Mouse (Mus musculus): ENCODE measurements around the gene Cd9.

Gene Cd9

DNA sequence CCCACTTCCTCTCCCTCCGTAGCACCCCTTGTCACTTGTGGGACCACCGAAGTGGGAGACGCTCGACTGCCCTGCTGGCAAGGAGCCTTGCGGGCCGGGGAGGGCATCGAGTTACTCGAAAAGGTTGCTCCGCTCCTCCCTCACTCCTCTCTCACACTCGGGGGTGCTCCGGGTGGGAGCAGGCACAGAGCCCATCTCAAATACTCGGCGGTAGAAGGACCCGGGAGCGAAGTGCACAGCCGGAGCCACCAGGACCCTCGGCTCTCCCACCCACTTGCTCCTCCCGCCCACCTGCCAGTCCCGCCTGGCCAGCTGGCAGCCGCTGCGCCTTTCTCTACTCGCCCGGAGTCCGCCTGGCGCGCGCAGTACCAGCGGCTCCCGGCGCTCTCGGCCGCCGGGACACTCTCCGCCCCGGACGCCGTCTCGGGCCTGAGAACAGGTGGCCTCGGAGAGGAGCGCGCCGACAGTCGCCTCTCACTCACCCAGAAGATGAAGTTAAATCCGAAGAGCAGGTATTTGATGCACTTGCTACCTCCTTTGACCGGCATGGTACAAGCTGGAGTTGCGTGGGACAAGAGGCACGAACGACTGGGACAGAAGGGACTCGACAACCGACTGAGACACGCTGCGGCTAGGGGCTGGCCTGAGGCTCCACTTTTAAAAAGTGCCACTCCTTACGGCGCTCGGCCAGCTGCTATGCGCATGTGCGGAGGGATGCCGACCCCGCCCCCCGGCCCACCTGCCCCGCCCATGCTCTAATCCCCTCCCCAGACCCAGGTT, at the start of gene Cd9:
Gene Cd9, minus strand, starts transcription at position 700 of the 780 bp plus-strand sequence.
- peak; percentile 86 for DNase-seq (ENCODE audit: low spot score)

DNA sequence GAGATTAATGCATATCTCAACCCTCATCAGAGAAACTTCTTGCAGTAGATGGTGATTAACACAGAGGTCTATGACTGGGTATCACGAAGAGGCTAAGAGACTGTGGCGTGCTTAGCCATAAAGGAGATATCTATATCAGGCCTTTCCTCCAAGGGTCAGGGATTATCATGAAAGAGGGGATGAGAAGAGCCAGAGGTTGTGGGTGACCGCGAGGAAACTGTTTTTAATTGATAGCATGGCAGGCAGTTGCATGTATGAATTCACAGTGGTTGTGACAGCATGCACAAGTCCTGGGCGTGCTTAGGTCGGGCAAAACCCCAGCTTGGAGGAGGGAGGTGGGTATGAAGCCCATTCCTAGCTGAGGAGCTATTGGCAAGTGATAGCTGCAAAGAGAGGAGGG, 46.7 kb upstream of the Cd9 start:
- no peak for DNase-seq (ENCODE audit: low spot score)

DNA sequence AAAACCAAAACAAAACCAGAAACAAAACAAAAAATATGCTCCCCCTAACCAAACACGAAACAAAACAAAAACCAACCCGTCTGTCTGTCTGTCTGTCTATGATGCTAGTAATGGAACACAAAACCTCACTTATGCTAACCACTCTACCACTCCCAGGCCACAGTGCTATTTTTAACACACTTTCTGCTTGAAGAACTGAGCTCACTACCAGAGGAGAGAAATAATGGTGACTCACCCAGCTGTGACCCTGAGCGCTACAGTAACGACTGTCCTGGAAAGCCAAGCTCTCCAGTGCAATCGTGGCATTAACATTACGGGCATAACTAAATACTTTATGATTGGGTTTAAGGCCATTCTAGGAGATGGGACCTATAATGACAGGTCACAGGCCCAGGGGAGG, 46.2 kb upstream of the Cd9 start:
- DNase-seq (ENCODE audit: low spot score), result no peak

DNA sequence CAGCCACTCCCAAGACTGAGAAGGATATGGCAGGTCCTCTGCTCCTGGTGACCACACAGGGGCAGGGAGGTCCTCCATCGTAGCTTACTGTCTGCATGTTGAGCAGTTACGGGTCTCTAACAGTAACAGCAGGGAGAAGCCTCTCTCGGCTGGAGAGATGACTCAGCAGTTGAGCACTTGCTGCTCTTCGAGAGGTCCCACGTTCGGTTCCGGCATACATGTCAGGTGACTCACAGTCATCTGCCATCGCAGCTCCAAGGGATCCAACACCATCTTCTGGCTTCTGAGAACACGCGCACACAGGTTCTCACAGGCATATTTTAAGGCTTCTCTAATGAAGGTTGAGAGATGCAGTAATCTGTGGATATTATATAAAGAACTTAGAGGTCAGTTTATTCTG, 45.6 kb upstream of the Cd9 start:
- no peak for DNase-seq (ENCODE audit: low spot score)

DNA sequence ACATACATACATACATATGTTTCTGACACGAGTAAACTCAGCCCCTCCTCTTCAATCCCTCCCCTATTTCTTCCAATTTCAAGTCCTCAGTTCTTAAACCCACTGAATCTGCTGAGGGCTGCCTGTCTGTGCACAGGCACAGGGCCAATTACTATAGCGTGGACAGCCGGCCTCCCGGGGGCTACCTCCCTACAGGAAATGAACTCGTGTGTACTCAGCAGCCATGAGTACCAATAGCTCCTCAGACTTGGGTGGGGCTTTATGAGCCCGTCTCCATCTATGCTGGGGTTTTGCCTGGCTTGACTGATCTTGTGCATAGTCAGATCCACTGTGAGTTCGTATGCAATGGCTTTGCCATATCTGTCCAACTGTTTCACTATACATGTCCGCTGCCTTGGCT, 44.8 kb upstream of the Cd9 start:
- no peak for DNase-seq (ENCODE audit: low spot score)

DNA sequence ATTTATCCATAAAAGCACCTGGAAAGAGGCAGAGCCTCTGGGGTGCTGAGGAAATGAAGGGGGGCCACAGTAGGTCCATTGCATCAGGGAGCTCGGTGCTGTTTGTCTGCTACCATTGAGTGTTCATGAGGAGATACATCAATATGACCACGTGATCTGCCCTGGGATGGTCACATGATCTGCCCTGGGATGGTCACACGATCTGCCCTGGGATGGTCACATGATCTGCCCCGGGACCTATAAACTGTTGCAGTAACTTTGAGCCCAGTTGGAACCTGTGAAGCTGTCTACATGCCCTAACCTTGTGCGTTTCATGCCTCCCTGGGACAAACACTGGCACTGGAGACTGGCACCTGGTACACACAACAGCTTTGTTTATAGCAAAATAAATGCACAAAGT, 43.9 kb upstream of the Cd9 start:
- DNase-seq (ENCODE audit: low spot score), result no peak

DNA sequence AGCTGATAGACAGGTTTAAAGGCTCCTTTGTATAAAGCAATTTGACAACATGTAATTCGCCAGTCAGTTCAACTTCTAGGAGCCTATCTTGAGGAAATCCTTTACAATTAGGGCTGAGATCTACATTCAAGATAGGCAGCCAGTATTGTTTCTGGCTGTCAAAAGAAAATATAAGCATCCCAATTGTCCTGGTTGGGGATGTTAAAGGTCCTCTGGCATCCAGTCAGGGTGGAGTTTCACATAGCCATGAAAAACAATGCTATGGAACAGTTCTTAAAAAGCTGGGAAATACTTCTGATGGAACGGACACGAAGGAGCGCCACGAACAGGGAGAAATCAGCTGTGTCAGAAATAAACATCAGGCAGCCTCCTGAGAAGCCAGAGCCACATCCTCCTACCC, 40.4 kb upstream of the Cd9 start:
- DNase-seq (ENCODE audit: low spot score), result no peak

DNA sequence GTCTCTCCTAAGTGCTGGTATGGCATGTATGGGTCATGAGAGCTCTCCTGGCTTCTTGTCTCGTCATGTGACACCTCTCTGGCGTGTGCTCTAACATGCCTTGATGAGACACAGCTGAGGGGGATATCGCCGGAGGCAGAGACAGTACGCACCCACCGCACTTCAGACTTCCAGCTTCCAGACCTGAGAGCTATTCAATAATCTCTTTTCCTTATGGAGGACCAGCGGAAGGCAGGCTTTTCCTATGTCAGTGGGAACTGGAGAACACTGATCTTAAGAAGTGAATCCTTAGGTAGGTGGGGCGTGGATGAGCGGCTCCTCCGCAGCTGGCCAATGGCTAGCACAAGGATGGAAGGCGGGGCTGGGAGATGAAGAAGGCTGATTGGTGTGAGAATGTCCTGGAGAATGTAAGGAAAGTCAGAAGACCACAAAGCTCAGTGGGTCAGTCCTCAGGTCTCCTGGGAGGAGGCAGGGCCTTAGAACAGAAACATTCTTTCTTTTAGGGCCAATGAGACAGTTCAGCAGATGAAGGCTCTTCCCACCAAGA, 38.6 kb upstream of the Cd9 start:
- no peak for DNase-seq (ENCODE audit: low spot score)

DNA sequence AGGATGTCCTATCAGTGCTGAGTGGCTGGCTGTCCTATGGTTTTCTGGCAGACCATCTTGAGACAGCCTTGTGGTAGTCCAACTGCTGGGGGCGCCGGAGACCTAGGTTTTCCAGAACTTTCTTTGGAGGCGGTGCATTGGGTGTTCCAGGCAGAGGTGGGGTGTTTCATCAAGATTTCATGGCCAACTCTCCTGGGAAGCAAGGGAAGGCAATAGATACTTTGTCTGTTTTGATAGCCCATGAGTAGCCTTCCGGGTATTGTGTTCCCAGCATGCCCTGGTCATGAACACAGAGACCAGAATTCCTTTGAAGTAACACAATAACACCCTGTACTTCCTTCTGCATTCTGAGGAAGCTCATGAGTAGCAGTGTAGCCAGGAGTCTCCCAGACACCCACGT, 34.9 kb upstream of the Cd9 start:
- DNase-seq (ENCODE audit: low spot score), result peak; percentile 59

DNA sequence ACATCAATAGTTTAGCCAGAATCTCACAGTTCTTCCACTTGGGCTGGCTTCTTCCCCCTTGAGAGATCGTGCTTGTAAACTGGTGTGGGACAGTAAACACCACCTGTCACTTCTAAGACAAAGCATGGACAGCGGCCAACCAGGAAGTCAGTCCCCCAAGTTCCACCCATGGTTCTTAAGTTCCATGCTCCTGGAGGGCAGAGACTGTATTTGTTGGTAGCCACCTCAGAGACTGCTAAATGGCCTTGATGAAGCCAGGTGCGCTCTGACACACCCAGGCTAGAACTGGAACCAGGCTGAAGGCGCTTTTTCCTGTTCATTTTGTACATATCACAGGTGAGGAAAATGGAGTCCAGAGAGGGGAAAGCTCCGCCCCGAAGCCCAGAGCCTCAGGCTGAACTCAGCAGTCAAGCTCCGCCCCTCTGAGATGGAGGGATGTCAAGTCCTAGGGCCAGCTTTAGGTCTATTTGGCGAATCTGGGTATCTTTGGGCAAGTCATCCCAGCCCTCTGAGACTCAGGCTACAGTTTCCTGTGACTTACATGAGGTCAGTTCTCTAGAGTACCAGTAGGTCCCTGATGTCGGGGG, 34.1 kb upstream of the Cd9 start:
- DNase-seq (ENCODE audit: low spot score), result no peak

DNA sequence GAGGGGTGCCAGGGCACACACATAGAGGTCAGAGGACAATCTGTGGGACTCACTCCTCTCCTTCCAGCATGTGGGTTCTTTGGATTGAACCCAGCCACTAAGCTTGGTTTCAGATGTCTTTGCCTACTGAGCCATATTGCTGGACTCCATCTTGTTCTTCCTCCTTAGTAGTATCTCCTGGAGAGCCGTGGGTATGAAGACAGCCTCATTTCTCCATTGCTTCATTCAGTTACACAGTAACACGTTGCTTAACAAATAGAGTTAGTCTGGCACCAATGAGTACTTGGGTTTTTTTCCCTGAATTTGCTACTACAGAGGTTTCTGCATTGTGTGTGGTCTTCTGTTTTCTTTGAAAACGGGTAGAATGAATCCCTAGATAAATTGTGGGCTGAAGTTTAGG, 31.5 kb upstream of the Cd9 start:
- DNase-seq (ENCODE audit: low spot score), result no peak

DNA sequence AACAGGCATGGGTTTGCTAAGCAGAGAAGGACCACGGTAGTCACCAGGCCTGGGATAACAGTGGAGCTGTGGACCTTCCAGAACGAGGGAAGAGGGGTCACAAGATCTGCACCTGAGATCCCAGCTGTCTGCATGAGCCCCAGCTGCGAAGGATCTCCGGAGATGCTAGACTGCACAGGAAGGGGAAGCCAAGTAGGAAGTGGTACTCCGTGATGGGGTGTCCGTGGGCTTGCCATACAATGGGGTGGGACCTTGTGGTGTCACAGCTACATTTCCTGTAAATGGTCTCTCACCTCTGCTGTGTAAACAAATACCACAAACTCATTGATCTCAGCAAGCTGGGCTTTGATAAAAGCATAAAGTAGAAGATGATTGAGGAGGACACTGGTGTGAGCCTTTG, 29.4 kb upstream of the Cd9 start:
- DNase-seq (ENCODE audit: low spot score), result no peak

DNA sequence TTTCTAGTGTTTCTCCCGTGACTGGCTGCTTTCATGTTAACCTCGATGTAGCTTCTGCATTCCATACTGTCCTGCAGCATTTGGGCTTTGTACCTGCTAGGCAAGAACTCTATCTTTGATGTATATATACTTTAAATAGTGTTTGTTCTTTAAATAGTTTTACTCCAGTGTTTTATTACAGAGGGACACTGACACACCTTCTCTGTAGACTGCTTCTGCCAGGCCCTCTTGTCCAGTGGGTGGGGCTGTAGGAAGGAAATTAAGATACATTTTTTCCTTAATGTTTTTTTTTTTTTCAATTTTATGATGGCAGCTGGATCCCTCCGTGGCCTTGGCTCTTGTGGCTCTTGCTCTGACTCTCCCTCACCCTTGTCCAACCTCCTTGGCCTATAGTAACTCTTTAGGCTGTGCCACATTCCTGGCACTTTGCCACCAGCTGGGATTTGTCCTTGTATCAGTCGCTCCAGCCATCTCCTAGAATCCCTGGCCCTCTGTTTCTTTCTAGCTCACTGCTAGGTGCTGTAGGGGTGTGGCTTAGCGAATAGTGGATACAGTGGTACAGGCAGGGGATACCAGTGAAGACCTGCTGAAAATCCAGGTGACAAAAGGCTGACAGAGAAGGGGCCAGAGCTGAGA, 27.1 kb upstream of the Cd9 start:
- no peak for DNase-seq (ENCODE audit: low spot score)

DNA sequence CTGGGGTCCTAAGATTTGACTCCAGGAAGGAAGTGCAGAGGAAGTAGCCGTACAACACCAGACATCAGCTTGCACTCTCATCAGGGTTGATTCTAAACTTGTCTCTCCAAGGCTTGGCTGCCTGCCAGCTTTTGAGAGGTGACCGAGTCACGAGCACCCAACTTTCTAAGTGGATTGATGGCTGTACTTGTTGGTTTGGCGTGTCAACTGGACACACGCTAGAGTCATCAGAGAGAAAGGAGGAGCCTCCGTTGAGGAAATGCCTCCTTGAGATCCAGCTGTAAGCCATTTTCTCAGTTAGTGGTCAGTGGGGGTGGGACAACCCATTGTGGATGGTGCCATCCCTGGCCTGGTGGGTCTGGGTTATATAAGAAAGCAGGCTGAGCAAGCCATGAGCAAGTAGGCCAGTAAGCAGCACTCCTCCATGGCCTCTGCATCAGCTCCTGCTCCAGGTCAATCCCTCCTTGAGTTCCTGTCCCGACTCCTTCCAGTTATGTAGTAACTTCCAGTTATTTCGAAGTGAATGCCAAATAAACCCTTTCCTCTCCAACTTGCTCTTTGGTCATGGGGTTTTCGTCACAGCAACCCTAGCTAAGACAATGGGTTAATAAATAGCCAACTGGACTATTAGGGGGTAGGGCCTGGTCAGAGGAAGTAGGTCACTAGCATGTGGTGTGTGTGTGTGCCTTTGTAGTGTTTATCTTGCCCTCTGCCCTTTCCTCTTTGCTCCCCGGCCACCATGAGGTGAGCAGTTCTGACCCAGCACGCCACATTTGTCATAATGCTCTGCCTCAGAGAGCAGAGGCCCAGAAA, 21.1 kb upstream of the Cd9 start:
- DNase-seq (ENCODE audit: low spot score), result no peak

DNA sequence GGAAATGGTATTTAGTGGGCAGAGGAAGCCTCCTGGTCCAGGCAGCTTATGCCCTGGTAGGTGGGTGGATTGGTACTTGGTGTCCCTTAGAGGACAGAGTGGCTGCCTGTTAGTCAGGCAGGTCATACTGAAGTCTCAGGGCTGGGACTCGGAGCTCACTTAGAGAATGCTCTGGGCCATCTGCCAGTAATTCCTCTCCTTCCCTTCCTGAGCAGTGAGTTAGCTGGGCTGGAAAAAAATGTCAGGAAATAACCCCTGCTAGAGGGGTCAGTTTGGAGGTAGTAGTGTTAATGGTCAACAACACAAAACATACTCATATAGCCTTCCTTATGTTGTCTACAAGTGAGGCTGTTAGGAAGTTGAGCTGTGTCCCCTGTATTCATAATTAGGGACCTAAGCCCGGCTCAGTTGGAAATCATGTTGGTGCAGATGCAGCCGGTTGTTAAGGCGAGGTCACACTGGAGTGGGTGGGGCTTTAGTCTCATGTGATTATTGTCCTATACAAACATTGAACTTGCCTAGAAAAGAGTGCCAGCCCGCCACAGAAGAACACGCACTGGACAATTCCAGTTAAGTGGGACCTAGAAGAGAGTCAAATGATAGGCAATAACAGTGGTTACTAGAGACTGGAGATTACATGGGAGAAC, 18.5 kb upstream of the Cd9 start:
- DNase-seq (ENCODE audit: low spot score), result peak; percentile 54

DNA sequence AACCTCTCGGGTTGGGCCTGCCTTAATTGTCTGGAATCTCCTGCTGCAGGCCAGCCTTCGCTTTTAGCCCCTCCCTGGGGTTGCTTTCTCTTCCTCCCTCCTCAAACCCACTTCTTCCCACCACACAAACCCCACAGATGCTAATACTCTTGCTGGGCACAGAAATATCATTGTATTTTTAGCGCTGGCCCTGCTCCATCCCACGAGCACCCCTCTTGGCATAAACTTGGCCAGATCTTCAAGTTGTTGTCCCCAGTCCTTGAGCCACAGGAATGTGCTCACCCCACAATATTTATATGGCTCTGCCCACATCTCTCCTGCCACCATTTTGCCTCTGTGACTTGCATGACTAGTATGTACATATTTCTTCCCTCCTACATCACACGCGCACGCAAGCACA, 16.6 kb upstream of the Cd9 start:
- no peak for DNase-seq (ENCODE audit: low spot score)

DNA sequence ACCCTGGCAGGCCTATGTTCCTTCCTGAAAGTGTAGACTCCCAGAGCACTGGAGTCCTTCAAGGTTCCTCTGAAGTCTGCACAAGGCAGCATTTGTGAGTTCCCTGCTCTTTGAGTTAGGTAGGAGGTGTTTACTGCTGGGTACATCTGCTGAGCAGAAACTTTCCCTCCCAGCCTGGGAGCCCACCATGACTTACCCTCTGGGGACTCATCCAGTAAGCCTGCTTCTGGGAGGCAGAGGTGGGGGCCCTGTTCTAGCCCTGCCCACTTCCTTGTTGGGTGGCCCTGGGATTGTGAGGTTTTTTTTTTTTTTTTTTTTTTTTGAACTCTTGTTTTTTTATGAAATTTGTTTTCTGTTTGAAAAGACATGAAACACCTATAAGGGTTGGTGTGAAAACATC, 16.1 kb upstream of the Cd9 start:
- DNase-seq (ENCODE audit: low spot score), result no peak

DNA sequence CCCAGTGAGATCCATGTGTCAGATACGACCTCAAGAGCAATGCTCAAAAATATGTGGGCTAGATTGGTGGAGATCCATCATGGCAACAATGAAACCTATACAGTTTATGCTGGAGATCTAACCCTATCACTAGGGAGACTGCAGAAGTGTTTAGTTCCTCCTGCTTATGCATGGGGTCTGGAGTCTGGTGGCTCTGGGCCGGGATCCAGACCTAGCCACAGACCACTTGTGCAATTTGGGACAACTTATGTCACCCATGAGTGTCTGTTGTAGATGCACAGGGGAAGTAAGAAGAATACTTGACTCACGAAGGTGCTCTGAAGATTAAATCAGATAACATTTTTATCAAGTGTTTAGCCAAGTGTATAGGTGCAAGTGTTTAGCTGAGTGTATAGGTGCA, 15.2 kb upstream of the Cd9 start:
- DNase-seq (ENCODE audit: low spot score), result no peak

DNA sequence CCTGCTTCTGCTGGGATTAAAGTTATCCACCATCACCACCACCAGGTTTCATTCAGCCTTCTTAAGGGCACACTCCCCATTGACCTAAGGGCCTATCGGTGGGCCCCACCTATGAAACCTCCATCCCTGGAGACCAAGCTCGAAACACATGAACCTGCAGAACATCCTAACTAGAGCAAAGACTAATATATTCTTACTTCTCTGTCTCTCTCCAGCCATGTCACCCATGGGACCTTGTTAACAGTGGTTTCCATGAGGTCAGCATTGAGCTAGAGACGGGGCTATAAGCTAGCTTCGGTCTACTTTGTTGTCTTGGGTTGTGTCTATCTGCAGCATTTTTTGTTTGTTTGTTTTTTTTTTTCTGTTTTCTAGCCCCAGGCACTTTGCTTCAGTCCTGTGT, 11.8 kb upstream of the Cd9 start:
- no peak for DNase-seq (ENCODE audit: low spot score)

DNA sequence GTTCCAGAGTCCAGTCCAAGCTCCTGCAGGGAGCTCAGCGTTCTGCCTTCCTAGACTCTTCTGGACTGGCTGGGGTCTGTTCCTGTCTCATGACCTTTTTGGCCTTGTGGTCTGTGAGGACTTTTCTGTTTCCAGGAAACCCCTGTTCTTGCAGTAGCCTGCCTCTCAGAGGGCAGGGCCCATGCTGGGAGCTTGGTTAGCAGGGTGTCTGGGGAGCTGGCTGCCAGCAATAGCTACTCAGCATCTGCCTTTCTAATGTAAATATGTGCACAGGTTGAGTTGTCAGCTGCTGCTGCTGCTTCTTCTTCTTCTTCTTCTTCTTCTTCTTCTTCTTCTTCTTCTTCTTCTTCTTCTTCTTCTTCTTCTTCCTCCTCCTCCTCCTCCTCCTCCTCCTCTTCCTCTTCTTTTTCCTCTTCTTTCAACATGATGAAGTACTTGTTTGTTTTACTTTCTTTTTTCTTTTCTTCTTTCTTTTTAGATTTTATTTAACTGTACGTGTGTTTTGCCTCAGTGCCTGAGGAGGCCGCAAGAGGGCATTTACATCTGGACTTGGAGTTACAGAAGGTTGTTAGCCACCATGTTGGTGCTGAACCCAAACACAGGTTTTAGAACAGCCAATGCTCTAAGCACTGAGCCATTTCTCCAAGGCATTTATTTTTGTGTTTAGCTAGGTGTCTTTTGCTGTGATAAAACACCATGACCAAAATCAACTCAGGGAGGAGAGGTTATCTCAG, 10.2 kb upstream of the Cd9 start:
- DNase-seq (ENCODE audit: low spot score), result no peak

DNA sequence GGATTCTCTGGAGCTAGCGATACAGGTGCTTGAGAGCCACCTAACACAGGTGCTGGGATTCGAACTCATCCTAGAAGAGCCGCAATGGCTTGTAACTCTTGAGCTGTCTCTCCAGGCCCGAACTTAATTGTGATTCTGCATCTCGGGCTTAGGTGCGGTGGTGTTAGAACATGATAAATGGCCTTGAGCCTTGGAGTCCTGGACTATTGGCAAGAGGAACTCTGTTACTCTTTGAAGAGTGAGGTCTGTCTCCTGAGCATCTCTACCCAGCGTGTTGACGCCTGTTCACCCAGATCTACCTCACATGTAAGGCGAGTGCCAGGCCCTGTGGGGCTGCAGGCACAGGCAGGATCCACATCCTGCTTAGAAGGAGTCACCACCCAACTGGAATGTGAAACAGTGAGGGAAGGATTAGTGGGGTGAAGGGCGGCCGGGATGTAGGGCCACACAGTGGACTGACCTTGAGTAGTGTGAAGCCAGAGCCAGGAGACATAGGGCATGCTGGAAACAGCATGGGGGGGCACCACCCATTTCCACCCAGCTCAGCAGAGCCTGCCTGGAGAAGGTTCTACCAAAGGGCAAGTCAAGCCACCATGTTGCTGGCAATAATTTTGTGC, 8.7 kb upstream of the Cd9 start:
- no peak for DNase-seq (ENCODE audit: low spot score)
